Mouse (Mus musculus) kidney, embryonic 14.5 days (tissue): ENCODE measurements around the gene Sos2. TPM values are rescaled to one million over a fixed set of nuclear protein-coding genes. Genes with fewer than 3 reads are reported as not detected.

Experiments
- ATAC-seq: fragments of 200-750 bp; cut with Nextera tagmentation; 2 replicates; pipeline ENCODE4 v1.8.0; 2017; ENCODE audit warnings: moderate number of reproducible peaks, mild to moderate bottlenecking, moderate TSS enrichment, moderate library complexity; ENCODE audit not compliant: low FRiP score, low TSS enrichment
- H3K27ac ChIP-seq: fragments of 300-500 bp; sonication (generic); 2 replicates; pipeline ENCODE4 v1.5.1; 2014; ENCODE audit warnings: low read depth, mild to moderate bottlenecking, low read length, moderate library complexity, mixed read lengths
- H3K27me3 ChIP-seq: fragments of 300-500 bp; sonication (generic); 2 replicates; pipeline ENCODE4 v1.6.1; 2014; ENCODE audit warnings: mild to moderate bottlenecking, low read length; ENCODE audit not compliant: control insufficient read depth, insufficient read depth
- H3K36me3 ChIP-seq: fragments of 300-500 bp; sonication (generic); 2 replicates; pipeline ENCODE4 v1.6.1; 2014; ENCODE audit warnings: low read length, mixed read lengths; ENCODE audit not compliant: control insufficient read depth, insufficient read depth
- H3K4me1 ChIP-seq: fragments of 300-500 bp; sonication (generic); 2 replicates; pipeline ENCODE4 v1.6.1; 2014; ENCODE audit warnings: low read length, mixed read lengths; ENCODE audit not compliant: control insufficient read depth, insufficient read depth
- H3K4me2 ChIP-seq: fragments of 300-500 bp; sonication (generic); replicated peaks from 2 replicates; pipeline ENCODE4 v1.6.1; 2014; ENCODE audit warnings: low read depth, mild to moderate bottlenecking, low read length
- H3K4me3 ChIP-seq: fragments of 300-500 bp; sonication (generic); 2 replicates; pipeline ENCODE4 v1.5.1; 2014; ENCODE audit warnings: mild to moderate bottlenecking, low read length
- H3K9ac ChIP-seq: fragments of 300-500 bp; sonication (generic); 2 replicates; pipeline ENCODE4 v1.6.1; 2014; ENCODE audit warnings: low read depth, mild to moderate bottlenecking, low read length, moderate library complexity
- H3K9me3 ChIP-seq: fragments of 300-500 bp; sonication (generic); 2 replicates; pipeline ENCODE4 v1.6.1; 2016; ENCODE audit warnings: low read length; ENCODE audit not compliant: control insufficient read depth
- WGBS: fragments of 180-500 bp; shearing (Covaris S2); extraction: QIAGEN DNeasy Blood & Tissue Kit; methylation state at CpG from one replicate; pipeline ENCODE4 v1.1.7; 2014; 5-methylcytosine and 5-hydroxymethylcytosine counted together
- microRNA-seq: library from miRNA; unstranded; fragments of <30 nt; microRNA quantifications from one replicate; pipeline ENCODE4, GENCODE M21; 2016
- polyA plus RNA-seq: library from polyadenylated mRNA; unstranded; fragments of >200 nt; fragmentation: Nextera tagmentation; extraction: Ambion mirVana; gene quantifications from 2 replicates; pipeline ENCODE4 v1.2.1, GENCODE M21; 2014

The Sos2 gene
- polyA plus RNA-seq, 1 experiment from 2014 or later, result 12.0 TPM

DNA sequence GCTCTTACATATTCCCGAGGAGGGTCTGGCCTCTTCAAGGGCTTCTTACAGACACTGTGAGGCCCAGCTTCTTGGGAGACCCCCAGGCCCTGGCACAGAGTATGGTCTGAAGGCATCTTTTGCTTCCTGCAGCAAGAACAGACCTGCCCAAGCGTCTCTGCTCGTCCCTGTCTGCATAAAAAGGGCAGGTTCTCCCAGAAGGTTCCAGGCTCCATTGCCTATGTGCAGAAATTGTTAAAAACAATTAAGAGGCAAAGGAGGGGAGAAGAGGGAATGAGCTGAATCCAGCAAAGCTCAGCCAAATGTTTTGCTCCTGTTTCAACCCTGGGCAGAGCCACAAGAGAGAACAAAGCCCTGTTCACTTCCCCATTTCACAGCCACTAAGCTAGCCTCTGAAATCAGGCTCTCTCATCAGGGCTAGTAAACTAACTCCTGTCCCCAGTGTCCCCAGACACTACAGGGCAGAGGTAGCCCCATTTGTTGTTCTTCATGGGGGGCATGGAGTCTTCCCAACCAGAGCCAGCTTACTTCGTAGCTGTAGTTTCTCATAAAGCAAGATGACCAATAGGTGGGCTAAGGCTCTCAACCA is 143.2 kb downstream of the Sos2 start:
- ATAC-seq, result no peak
- H3K36me3 ChIP-seq, result no peaks in the 10 kb centered on the region
- H3K4me1 ChIP-seq, result peaks cover 29% of the 10 kb centered on the region
- no peak overlapping the region for H3K9ac ChIP-seq
- H3K4me3 ChIP-seq, result no peak overlapping the region
- 59% methylated on average over 4 of the region's 4 CpGs for WGBS
- peak overlapping the region; percentile 32 for H3K4me2 ChIP-seq
- no peaks in the 10 kb centered on the region for H3K27me3 ChIP-seq
- H3K27ac ChIP-seq, result peak overlapping the region; percentile 69; the same call in 1 of the 2 replicates
- no peaks in the 10 kb centered on the region for H3K9me3 ChIP-seq

DNA sequence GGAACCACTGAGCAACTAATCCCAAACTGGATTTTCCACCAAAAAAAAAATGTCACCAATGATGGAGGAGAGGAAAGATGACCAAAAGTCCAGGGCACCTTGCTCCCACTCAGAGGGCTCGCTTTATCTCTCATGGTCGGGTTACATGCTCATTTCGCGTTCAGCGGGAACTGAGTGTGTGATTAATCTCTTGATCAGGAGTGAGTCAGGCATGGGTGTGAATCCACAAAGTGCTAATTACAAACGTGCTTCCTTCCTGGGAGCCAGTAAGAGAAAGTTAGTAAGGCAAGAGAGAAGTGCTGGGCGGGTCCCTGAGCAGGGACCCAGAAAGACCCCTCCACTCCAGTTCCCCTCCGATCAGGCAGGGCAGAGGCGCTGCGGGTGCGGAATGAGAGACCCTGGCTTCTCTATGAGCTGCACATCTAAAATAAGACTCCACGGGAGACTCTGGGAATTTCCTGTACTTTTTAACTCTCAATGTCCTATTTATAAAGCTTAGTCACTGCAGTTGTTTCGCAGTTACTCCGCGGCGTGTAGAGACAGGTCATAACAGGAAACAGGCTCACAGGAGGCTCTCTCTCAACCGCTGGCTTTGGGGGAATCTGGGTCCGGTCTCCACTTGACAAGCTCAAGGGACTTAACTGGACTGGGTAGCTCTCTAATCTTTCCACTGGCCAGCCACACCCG is 143.8 kb downstream of the Sos2 start:
- peak; percentile 37; the same call in 1 of the 2 replicates for ATAC-seq
- Histone ChIP-seq H3K9me3 (no peaks in the 10 kb centered on the region), H3K4me3 (peak overlapping the region; percentile 10), H3K4me2 (peak overlapping the region; percentile 32), H3K36me3 (no peaks in the 10 kb centered on the region), H3K9ac (peak overlapping the region; percentile 28; the same call in 1 of the 2 replicates), H3K27me3 (no peaks in the 10 kb centered on the region), H3K27ac (peak overlapping the region; percentile 69), H3K4me1 (peaks cover 29% of the 10 kb centered on the region)
- WGBS, result 17% methylated on average over 19 of the region's 19 CpGs

DNA sequence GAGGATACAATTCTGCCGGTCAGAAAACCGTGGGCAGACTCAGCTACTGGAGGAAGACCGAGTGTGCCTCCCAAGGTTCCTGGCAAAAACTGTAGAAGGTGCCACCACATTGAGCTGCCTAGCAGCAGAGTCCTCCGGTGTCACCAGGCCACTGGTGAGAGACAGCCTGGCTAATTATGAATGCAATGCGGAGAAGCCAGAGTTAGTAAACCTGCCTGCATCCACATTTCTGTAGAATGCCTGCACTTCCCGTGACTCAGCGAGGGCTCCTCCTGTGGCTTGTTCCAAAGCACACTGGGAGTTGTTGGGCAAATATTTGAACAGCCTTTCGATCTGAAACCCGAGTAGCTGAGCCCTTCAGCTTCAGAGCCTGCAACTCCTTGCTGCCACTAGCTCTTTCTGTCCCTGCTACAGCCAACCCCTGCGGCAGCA is 144.4 kb downstream of the Sos2 start:
- WGBS, result 7% methylated on average over 10 of the region's 10 CpGs
- Histone ChIP-seq H3K4me2 (peak overlapping the region; percentile 32), H3K9me3 (no peaks in the 10 kb centered on the region), H3K27me3 (no peaks in the 10 kb centered on the region), H3K4me3 (peak overlapping the region; percentile 10; the same call in 1 of the 2 replicates), H3K4me1 (peaks cover 29% of the 10 kb centered on the region), H3K27ac (peak overlapping the region; percentile 69), H3K36me3 (no peaks in the 10 kb centered on the region), H3K9ac (peak overlapping the region; percentile 28)
- peak; percentile 47 for ATAC-seq

GRCm38 (mm10) chr12:69536616-69537242 is 144.9 kb downstream of the Sos2 start:
- peak overlapping the region; percentile 32 for H3K4me2 ChIP-seq
- H3K9ac ChIP-seq, result peak overlapping the region; percentile 28; the same call in 1 of the 2 replicates
- 58% methylated on average over 10 of the region's 10 CpGs for WGBS
- no peak overlapping the region for H3K27ac ChIP-seq
- no peak overlapping the region for H3K4me3 ChIP-seq
- no peaks in the 10 kb centered on the region for H3K9me3 ChIP-seq
- no peaks in the 10 kb centered on the region for H3K27me3 ChIP-seq
- H3K4me1 ChIP-seq, result peaks cover 25% of the 10 kb centered on the region
- no peaks in the 10 kb centered on the region for H3K36me3 ChIP-seq
- ATAC-seq, result no peak

Small RNA genes within 50 kb of the gene (microRNA-seq; reads per million reads assigned to microRNA genes)
- gene Gm23018, result not detected

Other genes starting within 250 kb of the Sos2 start
- gene Vcpkmt, start 98.8 kb downstream of the Sos2 start, polyA plus RNA-seq, result 22.1 and 31.3 TPM in 2 replicates
- gene L2hgdh, start 43.0 kb upstream of the Sos2 start, polyA plus RNA-seq, result 12.6 and 19.5 TPM in 2 replicates
- 29.4 and 37.6 TPM in 2 replicates for gene Atp5s, start 43.1 kb upstream of the Sos2 start, polyA plus RNA-seq
- gene Cdkl1, start 109.4 kb upstream of the Sos2 start, polyA plus RNA-seq, result 11.6 and 20.7 TPM in 2 replicates
- gene Atl1, start 210.8 kb upstream of the Sos2 start, polyA plus RNA-seq, result 3.3 and 4.8 TPM in 2 replicates
- gene Map4k5, start 211.3 kb upstream of the Sos2 start, polyA plus RNA-seq, result 22.3 and 45.1 TPM in 2 replicates